Mouse (Mus musculus) heart, postnatal 0 days (tissue): Measurements from ENCODE around the gene Camk2b. TPM values are rescaled to one million over a fixed set of nuclear protein-coding genes. Genes with fewer than 3 reads are reported as not detected.

ENCODE experiments used
- ATAC-seq: fragments of 200-750 bp; cut with Nextera tagmentation; 2 replicates; pipeline ENCODE4 v1.8.0; 2017; ENCODE audit warnings: low read depth, moderate number of reproducible peaks, moderate library complexity; ENCODE audit not compliant: insufficient read depth
- DNase-seq: peaks from one replicate; pipeline ENCODE4 v3.0.0-alpha.2; 2016; ENCODE audit warnings: low spot score
- H3K27ac ChIP-seq: fragments of 300-500 bp; sonication (generic); 2 replicates; pipeline ENCODE4 v1.5.1; 2014; ENCODE audit warnings: low read depth, mild to moderate bottlenecking
- H3K27me3 ChIP-seq: fragments of 300-500 bp; sonication (generic); 2 replicates; pipeline ENCODE4 v1.6.1; 2014; ENCODE audit warnings: low read length, mixed read lengths; ENCODE audit not compliant: control insufficient read depth, insufficient read depth
- H3K36me3 ChIP-seq: fragments of 300-500 bp; sonication (generic); replicated peaks from 2 replicates; pipeline ENCODE4 v1.6.1; 2014; ENCODE audit warnings: low read length, mixed read lengths; ENCODE audit not compliant: control insufficient read depth, insufficient read depth
- H3K4me1 ChIP-seq: fragments of 300-500 bp; sonication (generic); 2 replicates; pipeline ENCODE4 v1.6.1; 2014; ENCODE audit warnings: antibody characterized with exemption; ENCODE audit not compliant: control insufficient read depth, insufficient read depth
- H3K4me2 ChIP-seq: fragments of 300-500 bp; sonication (generic); 2 replicates; pipeline ENCODE4 v1.6.1; 2014; ENCODE audit warnings: low read depth, mild to moderate bottlenecking, low read length, moderate library complexity
- H3K4me3 ChIP-seq: fragments of 300-500 bp; sonication (generic); 2 replicates; pipeline ENCODE4 v1.5.1; 2014; ENCODE audit warnings: low read depth, low read length
- H3K9ac ChIP-seq: fragments of 300-500 bp; sonication (generic); replicated peaks from 2 replicates; pipeline ENCODE4 v1.6.1; 2014; ENCODE audit warnings: low read depth, low read length, mixed read lengths
- H3K9me3 ChIP-seq: fragments of 300-500 bp; sonication (generic); replicated peaks from 2 replicates; pipeline ENCODE4 v1.6.1; 2016; ENCODE audit warnings: low read length; ENCODE audit not compliant: control insufficient read depth
- CTCF ChIP-seq: IDR thresholded peaks from 2 replicates; pipeline ENCODE4 v1.5.1; 2016; ENCODE audit warnings: antibody characterized with exemption, control low read depth, low read depth
- EP300 ChIP-seq: IDR thresholded peaks from 2 replicates; pipeline ENCODE4 v1.6.1; 2016; ENCODE audit warnings: antibody characterized with exemption, low read depth
- WGBS: fragments of 180-500 bp; shearing (Covaris S2); extraction: QIAGEN DNeasy Blood & Tissue Kit; methylation state at CpG from one replicate; pipeline ENCODE4 v1.1.7; 2014; 5-methylcytosine and 5-hydroxymethylcytosine counted together
- polyA plus RNA-seq: library from polyadenylated mRNA; unstranded; fragments of >200 nt; fragmentation: Nextera tagmentation; extraction: Ambion mirVana; gene quantifications from 2 replicates; pipeline ENCODE4 v1.2.1, GENCODE M21; 2015
- total RNA-seq: library from RNA; depleted of rRNA; stranded (reverse); fragments of >200 nt; gene quantifications from 2 replicates; pipeline ENCODE4 v1.2.3, GENCODE M21; 2014; ENCODE audit warnings: low replicate concordance

Gene Camk2b
- total and polyA plus RNA-seq, 2 experiments from 2014 or later: 3.4 to 6.3 TPM

DNA sequence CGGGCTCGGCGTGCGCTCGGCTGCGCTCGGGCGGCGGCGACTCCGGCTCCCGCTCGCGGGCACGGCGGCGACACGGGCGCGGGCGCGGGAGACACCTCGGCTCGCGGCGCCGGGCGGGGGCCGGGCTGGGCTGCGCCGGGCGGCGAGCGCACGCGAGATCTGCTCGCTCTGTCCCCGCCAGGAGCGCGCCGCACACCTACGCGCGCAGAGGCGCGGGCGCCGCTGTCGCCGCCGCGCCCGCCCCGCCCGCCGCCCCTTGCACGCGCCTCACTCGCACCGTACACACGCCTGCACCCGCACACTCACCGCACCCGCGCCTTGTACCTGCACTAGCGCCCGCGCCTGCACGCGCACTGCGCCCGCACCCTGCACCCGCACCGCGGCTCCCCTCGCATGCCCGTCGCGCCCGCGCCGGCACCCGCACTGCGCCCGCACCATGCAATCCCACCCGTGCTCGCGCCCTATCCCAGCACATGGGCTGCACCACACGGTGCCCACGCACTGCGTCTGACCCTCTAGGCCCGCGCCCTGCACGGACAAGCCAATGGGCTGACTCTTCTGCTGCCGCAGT is 526 bp downstream of the Camk2b start:
- H3K9me3 ChIP-seq: no peaks in the 10 kb centered on the region
- WGBS: 2% methylated on average over 43 of the region's 95 CpGs
- H3K36me3 ChIP-seq: no peaks in the 10 kb centered on the region
- H3K4me3 ChIP-seq: peak overlapping the region; percentile 55
- no peak overlapping the region for H3K27ac ChIP-seq
- no peak for TF ChIP-seq CTCF
- TF ChIP-seq EP300: no peak
- ATAC-seq: no peak; the same call in none of the 2 replicates
- DNase-seq: peak; percentile 14
- H3K4me2 ChIP-seq: peak overlapping the region; percentile 93
- peak overlapping the region; percentile 21; the same call in 1 of the 2 replicates for H3K9ac ChIP-seq
- H3K27me3 ChIP-seq: peaks cover 69% of the 10 kb centered on the region
- H3K4me1 ChIP-seq: peaks cover 9% of the 10 kb centered on the region; the same call in 1 of the 2 replicates

DNA sequence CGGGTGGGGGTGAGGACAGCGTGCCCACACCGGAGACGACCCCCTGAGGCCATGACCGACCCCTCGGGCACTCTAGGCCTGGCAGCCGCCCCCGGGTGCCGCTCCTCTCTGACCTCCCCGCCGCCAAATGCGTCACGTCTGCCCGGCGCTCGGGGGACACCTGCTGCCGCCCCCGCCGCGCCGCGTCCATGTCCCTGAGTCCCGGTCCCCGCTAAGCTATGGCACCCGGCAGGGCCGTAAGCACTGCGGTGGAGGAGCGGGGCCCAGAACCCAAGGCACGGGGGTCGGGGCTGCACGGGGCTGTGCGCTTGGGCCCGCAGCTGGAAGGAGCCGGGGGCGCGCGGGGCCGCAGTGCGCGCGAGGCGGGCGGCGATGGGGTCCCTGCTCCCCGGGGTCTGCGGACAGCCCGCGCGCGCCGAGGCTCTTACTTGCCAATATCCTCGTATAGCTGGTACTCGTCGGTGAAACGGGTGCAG is 1.1 kb downstream of the Camk2b start:
- Histone ChIP-seq H3K27ac (no peak overlapping the region), H3K9ac (peak overlapping the region; percentile 21; the same call in 1 of the 2 replicates), H3K9me3 (no peaks in the 10 kb centered on the region), H3K36me3 (no peaks in the 10 kb centered on the region), H3K27me3 (peaks cover 67% of the 10 kb centered on the region), H3K4me2 (peak overlapping the region; percentile 93), H3K4me1 (peaks cover 9% of the 10 kb centered on the region; the same call in 1 of the 2 replicates), H3K4me3 (peak overlapping the region; percentile 55)
- 2% methylated on average over 43 of the region's 55 CpGs for WGBS
- TF ChIP-seq EP300: no peak
- TF ChIP-seq CTCF: no peak
- DNase-seq (no peak), ATAC-seq (0 out of 2 replicates have a peak, but pooled peaks have one; percentile 18)

DNA sequence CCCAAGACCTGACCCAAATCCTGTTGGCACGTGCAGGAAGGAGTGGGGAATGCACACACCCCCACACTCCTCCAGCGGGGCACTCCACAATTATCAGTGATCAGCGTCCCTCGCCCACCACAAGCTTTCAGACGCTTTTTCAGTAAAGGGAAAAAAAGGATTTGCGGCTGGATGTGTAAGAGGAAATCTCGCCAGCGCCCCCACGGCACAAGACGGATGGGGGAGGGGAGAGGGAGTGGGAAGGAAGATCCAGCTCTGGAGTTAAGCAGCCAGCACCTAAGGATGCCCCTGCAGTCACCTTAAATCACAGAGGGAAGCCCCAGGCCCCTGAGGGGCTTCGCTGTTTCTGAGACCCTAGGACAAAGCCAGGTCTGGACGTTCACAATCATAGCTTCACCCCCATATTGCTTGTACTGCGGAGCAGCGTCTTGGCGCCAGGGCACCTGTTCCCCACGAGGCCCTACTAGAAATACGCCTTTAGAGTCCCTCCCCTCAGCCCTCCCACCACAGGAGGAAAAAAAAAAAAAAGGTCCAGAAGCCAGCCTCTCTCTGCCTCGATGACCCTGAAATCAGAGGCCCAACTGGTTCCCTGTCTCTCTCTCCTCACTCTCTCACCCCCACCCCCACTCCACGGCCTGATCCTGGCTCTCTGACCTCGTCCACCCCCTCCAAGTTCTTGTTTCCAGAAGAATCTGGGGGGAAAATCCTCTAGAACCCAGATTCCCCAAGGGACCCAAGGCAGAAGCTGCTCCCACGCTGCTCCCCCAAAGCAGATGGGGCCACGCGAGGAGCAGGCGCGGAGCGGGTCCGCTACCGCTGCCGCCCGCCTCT is 1.7 kb downstream of the Camk2b start:
- H3K36me3 ChIP-seq: no peaks in the 10 kb centered on the region
- DNase-seq (no peak), ATAC-seq (no peak)
- no peak overlapping the region for H3K27ac ChIP-seq
- peaks cover 9% of the 10 kb centered on the region; the same call in 1 of the 2 replicates for H3K4me1 ChIP-seq
- H3K27me3 ChIP-seq: peaks cover 64% of the 10 kb centered on the region
- no peaks in the 10 kb centered on the region for H3K9me3 ChIP-seq
- peak overlapping the region; percentile 93 for H3K4me2 ChIP-seq
- 5% methylated on average over 29 of the region's 30 CpGs for WGBS
- H3K9ac ChIP-seq: 0 out of 2 replicates have a peak overlapping the region, but pooled peaks have one; percentile 21
- peak overlapping the region; percentile 55 for H3K4me3 ChIP-seq
- TF ChIP-seq EP300: no peak
- no peak for TF ChIP-seq CTCF

DNA sequence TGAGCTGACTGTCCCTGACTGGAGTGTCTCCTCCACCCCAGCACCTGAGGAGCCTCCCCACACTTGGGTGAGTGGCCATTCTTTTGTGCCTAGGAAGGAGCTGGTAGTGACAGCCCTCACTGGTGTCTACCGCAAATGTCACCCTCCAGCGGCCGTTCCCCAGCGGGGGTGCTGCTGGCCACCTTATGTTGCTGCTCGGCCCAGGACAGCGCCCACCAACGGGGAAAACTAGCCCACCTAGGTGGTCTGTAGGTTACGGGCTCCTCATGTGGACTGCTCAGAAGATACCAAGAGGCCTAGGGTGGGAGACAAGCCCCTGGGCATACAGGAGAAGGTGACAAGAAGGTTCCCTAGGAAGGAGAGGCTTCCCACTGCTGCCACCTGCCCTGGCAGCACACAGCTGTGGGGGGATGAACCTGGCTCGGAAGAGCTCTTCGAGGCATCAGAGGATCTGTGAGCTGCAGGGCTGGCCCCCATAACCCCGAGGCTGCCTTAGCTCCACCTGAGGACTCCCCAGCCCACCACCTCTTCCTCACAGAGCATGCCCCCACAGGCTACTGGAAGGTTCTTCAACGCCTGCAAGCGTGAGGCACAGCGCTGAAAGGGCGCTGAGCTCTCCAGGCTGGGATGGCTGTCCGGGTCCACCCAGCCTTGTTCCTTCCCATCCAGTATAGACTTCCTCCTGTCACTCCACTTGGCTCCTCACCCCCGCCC is 2.5 kb downstream of the Camk2b start:
- peaks cover 57% of the 10 kb centered on the region for H3K27me3 ChIP-seq

DNA sequence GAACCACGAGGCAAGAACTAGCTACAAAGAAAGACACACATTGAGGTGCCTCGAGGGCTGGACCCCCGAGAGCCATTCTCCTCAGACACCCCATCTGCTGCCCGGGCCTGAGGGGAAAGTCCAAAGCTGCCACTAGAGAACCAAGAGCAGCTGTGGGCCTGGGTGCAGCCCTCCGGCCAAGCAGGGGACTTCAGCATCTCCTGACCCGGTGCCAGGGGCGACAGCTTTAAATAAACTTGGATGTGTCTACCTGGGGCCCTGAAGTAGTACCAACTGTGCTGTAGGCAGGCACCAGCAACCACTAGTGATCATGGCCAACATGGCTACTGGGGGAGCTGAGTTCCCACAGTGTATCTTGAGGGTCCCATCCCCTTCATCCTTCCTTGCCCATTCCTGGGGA is 3.1 kb downstream of the Camk2b start:
- WGBS: 87% methylated on average over 7 of the region's 7 CpGs
- Histone ChIP-seq H3K4me3 (no peak overlapping the region), H3K4me2 (no peak overlapping the region), H3K9ac (no peak overlapping the region), H3K4me1 (peaks cover 9% of the 10 kb centered on the region; the same call in 1 of the 2 replicates), H3K27me3 (peaks cover 54% of the 10 kb centered on the region), H3K27ac (no peak overlapping the region), H3K9me3 (no peaks in the 10 kb centered on the region), H3K36me3 (no peaks in the 10 kb centered on the region)
- TF ChIP-seq EP300: no peak
- TF ChIP-seq CTCF: no peak
- no peak for ATAC-seq
- DNase-seq: no peak

More for the DNA sequence above, 2.5 kb downstream of the Camk2b start:
- no peak for DNase-seq
- Histone ChIP-seq H3K9me3 (no peaks in the 10 kb centered on the region), H3K27ac (no peak overlapping the region), H3K4me2 (peak overlapping the region; percentile 31; the same call in 1 of the 2 replicates), H3K4me1 (peaks cover 9% of the 10 kb centered on the region; the same call in 1 of the 2 replicates), H3K4me3 (peak overlapping the region; percentile 12; the same call in 1 of the 2 replicates), H3K9ac (no peak overlapping the region), H3K36me3 (no peaks in the 10 kb centered on the region)
- 45% methylated on average over 17 of the region's 17 CpGs for WGBS
- ATAC-seq: no peak
- TF ChIP-seq CTCF (no peak), EP300 (no peak)
